In genomic region chr13:29034444-29034843, GRCm38 (mm10) we compare ENCODE assay signal across 9 mouse cellular contexts.
DNase-seq lines count a peak whose midpoint lies in the region; ATAC-seq lines count a peak whose summit lies in the region.
"Had no signal": no experiment of that assay in that cellular context is flagged by ENCODE, and none has a peak within 500 bp of the region (broad histone marks: within the 10 kb centered on the region; RNA-seq: fewer than 3 reads in every experiment).

No protein-coding gene starts in this region.

- no peaks in the 10 kb centered on the region for H3K9me3 ChIP-seq in midbrain, embryonic 11.5 days (ENCODE audit: control insufficient read depth, low read length)
- H3K9me3 ChIP-seq: neural tube, embryonic 12.5 days had no signal

- H3K27me3 ChIP-seq in midbrain, embryonic 11.5 days (ENCODE audit: control insufficient read depth, insufficient read depth, low read length) = no peaks in the 10 kb centered on the region
- H3K27me3 ChIP-seq: neural tube, embryonic 12.5 days had no signal

- H3K4me2 ChIP-seq in midbrain, embryonic 11.5 days = no peak overlapping the region
- H3K4me2 ChIP-seq: neural tube, embryonic 12.5 days had no signal

- WGBS in midbrain, embryonic 11.5 days = 52% methylated on average over 8 of the region's 8 CpGs

- no peaks in the 10 kb centered on the region for H3K36me3 ChIP-seq in midbrain, embryonic 11.5 days (ENCODE audit: control insufficient read depth, insufficient read depth, low read length)
- H3K36me3 ChIP-seq: neural tube, embryonic 12.5 days had no signal

- H3K27ac ChIP-seq in midbrain, embryonic 11.5 days (ENCODE audit: low read depth, low read length) = peak overlapping the region; percentile 41; the same call in 1 of the 2 replicates
- H3K27ac ChIP-seq: neural tube, embryonic 12.5 days had no signal

- DNase-seq in adrenal gland, postnatal 10 days = peak; percentile 18
- DNase-seq in adrenal gland, postnatal 14 days = no peak
- peak; percentile 32 for DNase-seq in A20 (ENCODE audit: low read depth, low spot score)
- DNase-seq in kidney, postnatal 14 days = peak; percentile 8
- DNase-seq in midbrain, embryonic 11.5 days (ENCODE audit: low spot score, missing footprints) = no peak
- no peak for DNase-seq in urinary bladder, postnatal 10 days (ENCODE audit: low spot score)
- no peak for DNase-seq in spleen, postnatal 4 days (ENCODE audit: low spot score in 2 of 2)
- DNase-seq in adrenal gland, postnatal 25 days = no peak

- peak; percentile 70 for ATAC-seq in midbrain, embryonic 11.5 days (ENCODE audit: low FRiP score)

- H3K4me1 ChIP-seq in midbrain, embryonic 11.5 days (ENCODE audit: control insufficient read depth, insufficient read depth, low read length) = peaks cover 11% of the 10 kb centered on the region

- H3K9ac ChIP-seq in midbrain, embryonic 11.5 days (ENCODE audit: low read length) = no peak overlapping the region
- H3K9ac ChIP-seq: neural tube, embryonic 12.5 days had no signal

- no peak overlapping the region for H3K4me3 ChIP-seq in midbrain, embryonic 11.5 days (ENCODE audit: low read depth, low read length)
- H3K4me3 ChIP-seq: neural tube, embryonic 12.5 days had no signal

Comparison
In these comparisons a context has a peak if more than half of its experiments do, and no peak if none do; other contexts are left out.
1. DNase-seq: peak in adrenal gland, postnatal 10 days (single experiment), A20 (single experiment) and kidney, postnatal 14 days (single experiment); none in adrenal gland, postnatal 14 days (single experiment), midbrain, embryonic 11.5 days (single experiment), urinary bladder, postnatal 10 days (single experiment), spleen, postnatal 4 days (0 of 2) and adrenal gland, postnatal 25 days (single experiment).